Mouse (Mus musculus): Measurements from ENCODE around the gene Prdm11. TPM values are rescaled to one million over a fixed set of nuclear protein-coding genes. Genes with fewer than 3 reads are reported as not detected.
A peak's percentile ranks its signal among the peaks of the same experiment; 100 is the strongest.

The Prdm11 gene
- polyA plus RNA-seq, 1 experiment from 2014 or later, result 2.2 TPM

- Histone ChIP-seq H3K9ac (peak overlapping the region; percentile 84), H3K27ac (replicated peaks) (peak overlapping the region; percentile 76), H3K27me3 (peaks cover 40% of the 10 kb centered on the region), H3K9me3 (replicated peaks) (no peaks in the 10 kb centered on the region), H3K4me1 (replicated peaks) (peaks cover 29% of the 10 kb centered on the region), H3K36me3 (replicated peaks) (no peaks in the 10 kb centered on the region), H3K4me2 (peak overlapping the region; percentile 87), H3K4me3 (replicated peaks) (peak overlapping the region; percentile 76)
- under 1% methylated on average over 54 of the region's 55 CpGs for whole genome bisulfite sequencing (ENCODE audit: insufficient replicate concordance)
- peak; percentile 93 for ATAC-seq (ENCODE audit: insufficient read depth)
Observed at GRCm38 (mm10) chr2:93045129-93045817, 694 bp downstream of the Prdm11 start.

GRCm38 (mm10) chr2:93043449-93044157 is 2.4 kb downstream of the Prdm11 start:
- Histone ChIP-seq H3K9me3 (replicated peaks) (no peaks in the 10 kb centered on the region), H3K4me3 (replicated peaks) (no peak overlapping the region), H3K4me1 (replicated peaks) (peaks cover 40% of the 10 kb centered on the region), H3K27me3 (peaks cover 28% of the 10 kb centered on the region), H3K4me2 (no peak overlapping the region), H3K9ac (no peak overlapping the region), H3K27ac (replicated peaks) (no peak overlapping the region), H3K36me3 (replicated peaks) (no peaks in the 10 kb centered on the region)
- no peak for ATAC-seq (ENCODE audit: insufficient read depth)
- 47% methylated on average over 3 of the region's 3 CpGs for WGBS (ENCODE audit: insufficient replicate concordance)

- Histone ChIP-seq H3K36me3 (replicated peaks) (no peaks in the 10 kb centered on the region), H3K27ac (replicated peaks) (no peak overlapping the region), H3K27me3 (peaks cover 8% of the 10 kb centered on the region), H3K4me1 (replicated peaks) (peaks cover 36% of the 10 kb centered on the region), H3K9me3 (replicated peaks) (no peaks in the 10 kb centered on the region), H3K9ac (no peak overlapping the region), H3K4me3 (replicated peaks) (no peak overlapping the region), H3K4me2 (no peak overlapping the region)
- no peak for ATAC-seq (ENCODE audit: insufficient read depth)
- WGBS (ENCODE audit: insufficient replicate concordance), result 48% methylated on average over 6 of the region's 6 CpGs
Observed at GRCm38 (mm10) chr2:93041470-93041869, 4.5 kb downstream of the Prdm11 start.

- peaks cover 38% of the 10 kb centered on the region for H3K4me1 ChIP-seq (replicated peaks)
- no peak overlapping the region for H3K9ac ChIP-seq
- peaks cover 1% of the 10 kb centered on the region; the same call in 1 of the 2 replicates for H3K27me3 ChIP-seq
- 67% methylated on average over 7 of the region's 7 CpGs for WGBS (ENCODE audit: insufficient replicate concordance)
- no peak overlapping the region for H3K4me3 ChIP-seq (replicated peaks)
- no peak for ATAC-seq (ENCODE audit: insufficient read depth)
- no peak overlapping the region for H3K27ac ChIP-seq (replicated peaks)
- no peaks in the 10 kb centered on the region for H3K36me3 ChIP-seq (replicated peaks)
- no peaks in the 10 kb centered on the region for H3K9me3 ChIP-seq (replicated peaks)
- no peak overlapping the region for H3K4me2 ChIP-seq
Observed at GRCm38 (mm10) chr2:93040841-93041240, 5.1 kb downstream of the Prdm11 start.

- Histone ChIP-seq H3K9ac (no peak overlapping the region), H3K4me3 (replicated peaks) (no peak overlapping the region), H3K27me3 (no peaks in the 10 kb centered on the region), H3K36me3 (replicated peaks) (no peaks in the 10 kb centered on the region), H3K4me2 (no peak overlapping the region), H3K4me1 (replicated peaks) (peaks cover 38% of the 10 kb centered on the region), H3K9me3 (replicated peaks) (no peaks in the 10 kb centered on the region), H3K27ac (replicated peaks) (no peak overlapping the region)
- ATAC-seq (ENCODE audit: insufficient read depth), result no peak
- WGBS (ENCODE audit: insufficient replicate concordance), result 67% methylated on average over 5 of the region's 5 CpGs
Observed at GRCm38 (mm10) chr2:93039706-93040105, 6.3 kb downstream of the Prdm11 start.

GRCm38 (mm10) chr2:93039043-93039442 is 6.9 kb downstream of the Prdm11 start:
- H3K4me3 ChIP-seq (replicated peaks), result no peak overlapping the region
- ATAC-seq (ENCODE audit: insufficient read depth), result no peak

GRCm38 (mm10) chr2:93035631-93036030 is 10.3 kb downstream of the Prdm11 start:
- no peak overlapping the region for H3K9ac ChIP-seq
- no peaks in the 10 kb centered on the region for H3K27me3 ChIP-seq
- H3K9me3 ChIP-seq (replicated peaks), result no peaks in the 10 kb centered on the region
- no peaks in the 10 kb centered on the region for H3K36me3 ChIP-seq (replicated peaks)
- WGBS (ENCODE audit: insufficient replicate concordance), result 41% methylated on average over 7 of the region's 7 CpGs
- H3K4me2 ChIP-seq, result no peak overlapping the region
- H3K4me3 ChIP-seq (replicated peaks), result no peak overlapping the region
- no peak overlapping the region for H3K27ac ChIP-seq (replicated peaks)
- peaks cover 24% of the 10 kb centered on the region for H3K4me1 ChIP-seq (replicated peaks)
- no peak for ATAC-seq (ENCODE audit: insufficient read depth)

More at GRCm38 (mm10) chr2:93039043-93039442, 6.9 kb downstream of the Prdm11 start:
- H3K9me3 ChIP-seq (replicated peaks), result no peaks in the 10 kb centered on the region
- H3K27me3 ChIP-seq, result no peaks in the 10 kb centered on the region
- WGBS (ENCODE audit: insufficient replicate concordance), result 38% methylated on average over 3 of the region's 3 CpGs
- peaks cover 31% of the 10 kb centered on the region for H3K4me1 ChIP-seq (replicated peaks)
- H3K27ac ChIP-seq (replicated peaks), result no peak overlapping the region
- H3K9ac ChIP-seq, result no peak overlapping the region
- no peak overlapping the region for H3K4me2 ChIP-seq
- H3K36me3 ChIP-seq (replicated peaks), result no peaks in the 10 kb centered on the region

GRCm38 (mm10) chr2:93032651-93033050 is 13.3 kb downstream of the Prdm11 start:
- no peak overlapping the region for H3K27ac ChIP-seq (replicated peaks)
- H3K9ac ChIP-seq, result no peak overlapping the region
- H3K4me1 ChIP-seq (replicated peaks), result peaks cover 33% of the 10 kb centered on the region
- no peaks in the 10 kb centered on the region for H3K9me3 ChIP-seq (replicated peaks)
- WGBS (ENCODE audit: insufficient replicate concordance), result 73% methylated on average over 11 of the region's 11 CpGs
- no peak overlapping the region for H3K4me2 ChIP-seq
- no peaks in the 10 kb centered on the region for H3K27me3 ChIP-seq
- no peak overlapping the region for H3K4me3 ChIP-seq (replicated peaks)
- no peak for ATAC-seq (ENCODE audit: insufficient read depth)
- no peaks in the 10 kb centered on the region for H3K36me3 ChIP-seq (replicated peaks)

GRCm38 (mm10) chr2:93032049-93032448 is 13.9 kb downstream of the Prdm11 start:
- peaks cover 35% of the 10 kb centered on the region for H3K4me1 ChIP-seq (replicated peaks)

GRCm38 (mm10) chr2:93031021-93031420 is 14.9 kb downstream of the Prdm11 start:
- H3K9ac ChIP-seq, result no peak overlapping the region
- H3K27ac ChIP-seq (replicated peaks), result no peak overlapping the region
- H3K4me2 ChIP-seq, result no peak overlapping the region
- no peaks in the 10 kb centered on the region for H3K9me3 ChIP-seq (replicated peaks)
- no peak for ATAC-seq (ENCODE audit: insufficient read depth)
- H3K36me3 ChIP-seq (replicated peaks), result no peaks in the 10 kb centered on the region
- no peaks in the 10 kb centered on the region for H3K27me3 ChIP-seq
- 60% methylated on average over 9 of the region's 9 CpGs for WGBS (ENCODE audit: insufficient replicate concordance)
- H3K4me1 ChIP-seq (replicated peaks), result peaks cover 31% of the 10 kb centered on the region
- no peak overlapping the region for H3K4me3 ChIP-seq (replicated peaks)

More at GRCm38 (mm10) chr2:93032049-93032448, 13.9 kb downstream of the Prdm11 start:
- Histone ChIP-seq H3K4me2 (no peak overlapping the region), H3K9ac (no peak overlapping the region), H3K9me3 (replicated peaks) (no peaks in the 10 kb centered on the region), H3K27ac (replicated peaks) (no peak overlapping the region), H3K4me3 (replicated peaks) (no peak overlapping the region), H3K36me3 (replicated peaks) (no peaks in the 10 kb centered on the region), H3K27me3 (no peaks in the 10 kb centered on the region)
- no peak for ATAC-seq (ENCODE audit: insufficient read depth)
- WGBS (ENCODE audit: insufficient replicate concordance), result 77% methylated on average over 8 of the region's 8 CpGs

- Histone ChIP-seq H3K36me3 (replicated peaks) (no peaks in the 10 kb centered on the region), H3K27ac (replicated peaks) (no peak overlapping the region), H3K4me3 (replicated peaks) (no peak overlapping the region), H3K27me3 (no peaks in the 10 kb centered on the region), H3K9me3 (replicated peaks) (no peaks in the 10 kb centered on the region), H3K4me1 (replicated peaks) (peaks cover 23% of the 10 kb centered on the region), H3K4me2 (no peak overlapping the region), H3K9ac (no peak overlapping the region)
- 41% methylated on average over 6 of the region's 6 CpGs for WGBS (ENCODE audit: insufficient replicate concordance)
- ATAC-seq (ENCODE audit: insufficient read depth), result no peak
Observed at GRCm38 (mm10) chr2:93030101-93030500, 15.9 kb downstream of the Prdm11 start.
